Mouse (Mus musculus) neural tube, embryonic 15.5 days (tissue): ENCODE data around the gene Prune1. TPM values are rescaled to one million over a fixed set of nuclear protein-coding genes. Genes with fewer than 3 reads are reported as not detected.

Experiments
- ATAC-seq: fragments of 200-750 bp; cut with Nextera tagmentation; 2 replicates; pipeline ENCODE4 v1.8.0; 2017; ENCODE audit warnings: mild to moderate bottlenecking, moderate TSS enrichment, moderate library complexity; ENCODE audit not compliant: low FRiP score
- H3K27ac ChIP-seq: fragments of 300-500 bp; sonication (generic); replicated peaks from 2 replicates; pipeline ENCODE4 v1.5.1; 2015; ENCODE audit warnings: mild to moderate bottlenecking, inconsistent platforms
- H3K27me3 ChIP-seq: fragments of 300-500 bp; sonication (generic); replicated peaks from 2 replicates; pipeline ENCODE4 v1.6.1; 2015; ENCODE audit warnings: inconsistent platforms
- H3K36me3 ChIP-seq: fragments of 300-500 bp; sonication (generic); 2 replicates; pipeline ENCODE4 v1.6.1; 2015; ENCODE audit warnings: inconsistent platforms
- H3K4me1 ChIP-seq: fragments of 300-500 bp; sonication (generic); 2 replicates; pipeline ENCODE4 v1.6.1; 2015; ENCODE audit warnings: inconsistent platforms
- H3K4me2 ChIP-seq: fragments of 300-500 bp; sonication (generic); 2 replicates; pipeline ENCODE4 v1.6.1; 2015; ENCODE audit warnings: inconsistent platforms, mild to moderate bottlenecking, moderate library complexity
- H3K4me3 ChIP-seq: fragments of 300-500 bp; sonication (generic); replicated peaks from 2 replicates; pipeline ENCODE4 v1.5.1; 2015; ENCODE audit warnings: mild to moderate bottlenecking, inconsistent platforms
- H3K9ac ChIP-seq: fragments of 300-500 bp; sonication (generic); replicated peaks from 2 replicates; pipeline ENCODE4 v1.6.1; 2015; ENCODE audit warnings: mild to moderate bottlenecking, inconsistent platforms
- H3K9me3 ChIP-seq: fragments of 300-500 bp; sonication (generic); replicated peaks from 2 replicates; pipeline ENCODE4 v1.6.1; 2016; ENCODE audit warnings: inconsistent platforms
- WGBS: fragments of 180-500 bp; shearing (Covaris S2); methylation state at CpG from one replicate; pipeline ENCODE4 v1.1.7; 2015; ENCODE audit warnings: mixed read lengths; 5-methylcytosine and 5-hydroxymethylcytosine counted together
- polyA plus RNA-seq: library from polyadenylated mRNA; unstranded; fragments of >200 nt; fragmentation: Nextera tagmentation; extraction: Ambion mirVana; gene quantifications from 2 replicates; pipeline ENCODE4 v1.2.1, GENCODE M21; 2015

Prune1 gene
- polyA plus RNA-seq, 1 experiment from 2014 or later: 61.7 TPM

GRCm38 (mm10) chr3:95285390-95285789 is 3.5 kb upstream of the Prune1 start:
- H3K4me2 ChIP-seq: no peak overlapping the region
- no peak for ATAC-seq
- no peak overlapping the region for H3K27ac ChIP-seq
- no peaks in the 10 kb centered on the region for H3K9me3 ChIP-seq
- peaks cover 30% of the 10 kb centered on the region for H3K4me1 ChIP-seq
- H3K9ac ChIP-seq: no peak overlapping the region
- WGBS: 95% methylated on average over 5 of the region's 5 CpGs
- H3K36me3 ChIP-seq: peaks cover 15% of the 10 kb centered on the region
- no peaks in the 10 kb centered on the region for H3K27me3 ChIP-seq
- no peak overlapping the region for H3K4me3 ChIP-seq

DNA sequence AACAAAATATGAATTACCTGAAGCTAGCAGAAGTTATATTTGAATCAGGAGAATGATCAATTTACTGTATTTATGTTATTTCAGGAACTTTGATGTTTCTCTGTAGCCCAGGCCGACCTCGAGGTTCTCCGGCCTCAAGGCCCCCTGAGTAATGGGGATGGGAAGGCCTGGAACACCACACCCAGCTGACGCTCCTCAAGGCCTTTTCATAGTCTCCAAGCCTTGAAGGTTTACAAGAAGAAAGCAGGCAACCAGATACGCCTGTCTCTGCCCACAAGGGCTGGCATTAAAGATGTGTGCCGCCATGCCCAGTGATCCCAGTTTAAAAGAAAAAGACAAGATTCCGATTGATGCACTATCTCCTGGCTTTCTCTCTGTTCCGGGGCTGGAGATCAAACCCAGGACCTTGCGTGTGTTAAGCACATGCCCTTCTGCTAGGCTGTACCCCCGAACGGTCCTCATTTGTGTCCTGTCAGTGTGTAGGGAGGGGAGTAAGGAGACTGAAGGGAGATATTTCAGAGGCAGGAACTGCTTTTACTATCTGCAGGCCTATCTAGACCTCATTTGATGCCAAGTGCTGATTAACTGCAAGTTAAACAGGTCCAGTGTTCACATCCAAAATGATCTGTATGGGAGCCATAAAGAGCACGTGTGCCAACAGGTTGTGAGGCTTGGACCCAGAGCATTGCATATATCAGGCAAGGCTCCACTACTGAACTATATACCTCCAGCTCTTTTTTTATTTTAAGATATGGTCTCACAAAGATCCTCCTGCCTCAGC is 2.8 kb upstream of the Prune1 start:
- H3K4me2 ChIP-seq: peak overlapping the region; percentile 76
- H3K27ac ChIP-seq: no peak overlapping the region
- no peak for ATAC-seq
- H3K36me3 ChIP-seq: peaks cover 15% of the 10 kb centered on the region
- WGBS: 85% methylated on average over 12 of the region's 12 CpGs
- peaks cover 34% of the 10 kb centered on the region for H3K4me1 ChIP-seq
- H3K4me3 ChIP-seq: 0 out of 2 replicates have a peak overlapping the region, but pooled peaks have one; percentile 56
- H3K9ac ChIP-seq: no peak overlapping the region
- no peaks in the 10 kb centered on the region for H3K9me3 ChIP-seq
- H3K27me3 ChIP-seq: no peaks in the 10 kb centered on the region

DNA sequence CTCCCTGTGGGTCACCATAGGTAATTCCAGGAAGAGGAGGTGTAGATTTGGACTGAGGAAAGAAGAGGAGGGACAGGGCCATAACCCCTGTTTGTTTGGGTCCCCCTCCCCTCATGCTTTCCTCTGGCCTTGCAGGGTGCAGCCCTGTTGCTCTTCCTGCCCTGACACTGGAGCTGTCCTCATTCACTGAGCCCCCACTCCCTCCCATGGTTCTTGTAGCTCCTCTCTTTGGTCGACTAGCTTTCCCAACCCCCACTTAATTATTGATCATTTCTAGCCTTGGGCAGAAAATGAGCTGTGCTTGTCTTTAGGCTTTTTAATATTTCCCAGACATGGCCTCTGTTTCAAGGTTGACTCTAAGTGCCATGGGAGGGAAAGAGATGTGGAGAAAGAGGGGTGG is 2.2 kb upstream of the Prune1 start:
- peak overlapping the region; percentile 56 for H3K4me3 ChIP-seq
- 9% methylated on average over 1 of the region's 1 CpGs for WGBS
- H3K9me3 ChIP-seq: no peaks in the 10 kb centered on the region
- peak overlapping the region; percentile 86 for H3K27ac ChIP-seq
- peaks cover 36% of the 10 kb centered on the region for H3K4me1 ChIP-seq
- peak overlapping the region; percentile 76 for H3K4me2 ChIP-seq
- no peaks in the 10 kb centered on the region for H3K27me3 ChIP-seq
- no peak for ATAC-seq
- H3K36me3 ChIP-seq: peaks cover 15% of the 10 kb centered on the region
- peak overlapping the region; percentile 60 for H3K9ac ChIP-seq

DNA sequence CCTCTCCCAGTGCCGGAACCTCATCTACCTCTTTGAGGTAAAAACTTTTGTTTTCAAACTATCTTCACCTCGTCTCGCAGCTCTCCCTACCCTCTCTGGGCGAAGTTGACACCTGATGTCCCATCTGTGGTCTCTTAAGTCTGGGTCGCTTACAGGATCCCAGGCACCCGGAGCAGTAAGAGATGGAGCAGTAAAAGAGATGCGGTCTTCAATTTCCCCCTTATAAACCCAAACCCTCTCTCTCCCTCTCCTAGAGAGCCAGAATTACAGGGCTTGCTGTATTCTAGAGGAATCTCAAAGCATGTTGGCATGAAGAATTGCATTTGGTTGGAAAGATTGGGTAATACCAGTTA is 1.7 kb upstream of the Prune1 start:
- H3K4me1 ChIP-seq: peaks cover 36% of the 10 kb centered on the region
- H3K4me3 ChIP-seq: peak overlapping the region; percentile 56
- peak overlapping the region; percentile 60 for H3K9ac ChIP-seq
- H3K4me2 ChIP-seq: peak overlapping the region; percentile 76
- H3K27ac ChIP-seq: peak overlapping the region; percentile 86
- 2% methylated on average over 7 of the region's 7 CpGs for WGBS
- H3K9me3 ChIP-seq: no peaks in the 10 kb centered on the region
- no peak for ATAC-seq
- H3K27me3 ChIP-seq: no peaks in the 10 kb centered on the region
- peaks cover 11% of the 10 kb centered on the region for H3K36me3 ChIP-seq

DNA sequence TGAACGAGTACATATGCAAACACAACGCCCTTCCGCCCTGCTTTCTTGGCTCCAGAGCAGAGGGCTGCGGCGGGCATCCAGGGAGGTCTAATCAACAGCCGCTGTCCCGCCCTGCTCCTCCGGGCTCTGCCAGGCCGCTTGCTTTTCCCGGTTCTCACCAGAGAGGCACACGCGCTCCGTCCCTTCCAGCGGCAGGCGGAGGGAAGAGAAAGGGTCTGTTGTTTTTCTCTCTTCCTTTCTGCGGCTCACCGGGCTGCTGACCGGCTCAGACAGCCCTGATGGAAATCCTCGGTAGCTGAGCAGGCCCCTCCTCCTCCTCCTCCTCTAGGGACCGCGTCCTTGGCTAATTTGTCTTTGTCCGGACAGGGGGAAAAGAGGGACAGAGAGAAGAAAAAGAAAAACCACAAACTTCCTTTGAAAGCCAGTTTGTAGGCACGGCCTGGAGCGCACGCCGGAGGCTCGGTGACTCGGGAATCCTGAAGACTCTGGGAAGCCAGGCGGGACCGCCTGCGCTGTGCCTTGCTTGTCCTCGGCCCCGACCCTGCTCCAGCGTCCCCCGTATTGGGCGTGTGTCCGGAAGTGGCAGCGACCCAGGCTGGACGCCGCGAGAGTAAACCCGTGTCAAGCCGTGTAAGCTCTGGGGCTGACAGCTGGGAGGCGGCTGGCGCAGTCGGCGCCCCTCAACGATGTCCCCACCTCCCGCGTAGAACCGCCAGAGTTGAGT is 1.2 kb upstream of the Prune1 start:
- Histone ChIP-seq H3K27ac (peak overlapping the region; percentile 86), H3K27me3 (no peaks in the 10 kb centered on the region), H3K9me3 (no peaks in the 10 kb centered on the region), H3K4me2 (peak overlapping the region; percentile 76), H3K4me3 (peak overlapping the region; percentile 56), H3K4me1 (peaks cover 36% of the 10 kb centered on the region), H3K36me3 (peaks cover 7% of the 10 kb centered on the region), H3K9ac (peak overlapping the region; percentile 60)
- WGBS: under 1% methylated on average over 51 of the region's 51 CpGs
- ATAC-seq: peak; percentile 69

DNA sequence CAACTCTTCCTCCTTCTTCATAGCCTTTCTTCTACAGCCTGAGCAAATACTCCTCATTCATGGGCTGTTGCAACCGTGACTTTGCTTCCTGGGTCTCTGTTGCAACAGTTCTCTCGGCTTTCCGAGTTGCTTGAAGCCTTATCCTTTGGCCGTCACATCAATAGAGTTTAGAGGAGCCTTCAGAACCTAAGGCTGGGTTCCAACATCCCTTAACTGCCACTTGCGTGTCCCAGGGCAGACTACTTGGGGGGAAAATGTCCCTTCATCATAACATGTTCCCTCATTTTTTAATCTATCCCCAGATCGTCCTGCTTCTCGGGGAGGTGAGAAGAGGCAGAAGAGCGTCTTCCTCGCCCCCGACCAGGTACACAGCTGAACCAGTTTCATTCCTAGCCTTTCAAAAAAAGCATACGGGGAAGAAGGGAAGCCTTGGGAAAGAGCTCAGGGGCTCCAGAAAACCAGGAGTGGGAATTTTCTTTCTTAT is 547 bp upstream of the Prune1 start:
- Histone ChIP-seq H3K4me1 (peaks cover 36% of the 10 kb centered on the region), H3K36me3 (0 out of 2 replicates have a peak, but pooled peaks cover under 1% of the 10 kb centered on the region), H3K4me3 (peak overlapping the region; percentile 56), H3K9me3 (no peaks in the 10 kb centered on the region), H3K27ac (peak overlapping the region; percentile 86), H3K9ac (peak overlapping the region; percentile 60), H3K4me2 (peak overlapping the region; percentile 76), H3K27me3 (no peaks in the 10 kb centered on the region)
- WGBS: 0% methylated on average over 11 of the region's 11 CpGs
- peak; percentile 13; the same call in 1 of the 2 replicates for ATAC-seq

DNA sequence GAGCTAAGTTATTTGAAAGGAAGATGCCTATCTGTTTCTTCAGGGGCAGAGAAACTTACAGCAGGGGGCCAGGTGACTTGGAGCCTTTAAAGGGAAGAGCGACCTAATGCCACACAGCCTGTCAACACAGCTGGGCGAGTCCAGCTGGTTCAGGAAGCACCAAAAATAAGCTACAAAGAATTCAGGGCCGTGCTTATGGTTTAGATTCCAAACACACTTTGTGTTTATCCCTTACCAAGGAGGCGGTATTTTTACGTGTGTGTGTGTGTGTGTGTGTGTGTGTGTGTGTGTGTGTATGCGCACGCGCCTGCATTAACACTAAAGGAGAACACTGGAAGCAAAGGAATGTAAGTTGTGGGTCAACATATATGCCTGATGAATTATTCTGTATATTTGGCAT is 1.1 kb downstream of the Prune1 start:
- ATAC-seq: no peak
- peak overlapping the region; percentile 86 for H3K27ac ChIP-seq
- H3K4me2 ChIP-seq: peak overlapping the region; percentile 76
- H3K9ac ChIP-seq: peak overlapping the region; percentile 75
- peak overlapping the region; percentile 59 for H3K4me3 ChIP-seq
- no peaks in the 10 kb centered on the region for H3K27me3 ChIP-seq
- no peaks in the 10 kb centered on the region for H3K36me3 ChIP-seq
- 19% methylated on average over 8 of the region's 8 CpGs for WGBS
- H3K9me3 ChIP-seq: no peaks in the 10 kb centered on the region
- H3K4me1 ChIP-seq: peaks cover 36% of the 10 kb centered on the region

- no peaks in the 10 kb centered on the region for H3K36me3 ChIP-seq
- H3K9ac ChIP-seq: no peak overlapping the region
- no peaks in the 10 kb centered on the region for H3K9me3 ChIP-seq
- no peak overlapping the region for H3K4me3 ChIP-seq
- peaks cover 12% of the 10 kb centered on the region for H3K4me1 ChIP-seq
- no peak overlapping the region for H3K27ac ChIP-seq
- 92% methylated on average over 1 of the region's 1 CpGs for WGBS
- H3K4me2 ChIP-seq: no peak overlapping the region
- H3K27me3 ChIP-seq: no peaks in the 10 kb centered on the region
- ATAC-seq: no peak
Observed at GRCm38 (mm10) chr3:95277149-95277551, 4.7 kb downstream of the Prune1 start.

DNA sequence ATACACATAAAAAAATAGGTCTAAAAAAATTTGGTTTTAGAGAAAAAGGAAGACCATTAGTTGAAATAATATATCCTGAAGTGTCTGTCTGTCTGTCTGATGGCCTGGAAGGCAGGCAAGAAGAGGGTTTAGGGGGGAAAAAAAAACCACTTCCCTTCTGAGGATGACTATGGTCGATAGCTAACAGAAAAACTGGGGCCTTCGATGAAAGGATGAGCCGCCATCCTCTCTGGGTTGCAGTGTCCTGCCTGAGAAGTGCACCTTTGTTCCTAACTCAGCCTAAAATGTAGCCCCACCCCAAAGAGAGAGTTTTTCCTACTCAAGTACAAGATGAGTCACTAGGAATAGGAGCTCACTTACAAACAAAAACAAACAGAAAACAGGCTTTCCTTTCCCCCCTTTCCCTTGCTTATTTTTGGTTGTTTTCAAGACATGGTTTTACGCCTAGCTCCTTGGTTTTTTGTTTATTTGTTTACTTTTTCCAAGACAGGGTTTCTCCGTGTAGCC is 5.4 kb downstream of the Prune1 start:
- Histone ChIP-seq H3K9ac (no peak overlapping the region), H3K4me3 (no peak overlapping the region)

DNA sequence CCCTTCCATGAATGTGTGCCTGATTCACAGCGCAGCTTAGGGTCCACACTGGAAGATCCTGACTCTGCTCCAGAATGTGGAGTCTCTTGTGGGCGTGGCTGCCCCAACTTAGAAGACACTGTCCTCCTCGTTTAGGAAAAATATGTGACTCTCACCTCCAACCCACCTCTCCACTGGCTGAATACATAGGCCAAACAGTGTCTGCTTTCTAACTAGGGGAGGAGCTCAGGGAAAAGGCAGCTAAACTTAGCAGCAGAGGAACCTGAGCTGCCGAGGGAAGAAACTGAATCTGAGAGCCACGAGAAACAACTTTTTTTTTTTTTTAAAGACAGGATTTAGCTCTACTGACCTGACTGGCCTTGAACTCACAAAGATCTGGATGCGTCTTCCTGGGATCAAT is 6.7 kb downstream of the Prune1 start:
- Histone ChIP-seq H3K27ac (no peak overlapping the region), H3K4me3 (no peak overlapping the region), H3K36me3 (no peaks in the 10 kb centered on the region), H3K9me3 (no peaks in the 10 kb centered on the region), H3K9ac (no peak overlapping the region), H3K4me1 (peaks cover 6% of the 10 kb centered on the region), H3K4me2 (no peak overlapping the region), H3K27me3 (no peaks in the 10 kb centered on the region)
- no peak for ATAC-seq
- WGBS: 84% methylated on average over 6 of the region's 6 CpGs

More for the DNA sequence above, 5.4 kb downstream of the Prune1 start:
- Histone ChIP-seq H3K4me1 (peaks cover 12% of the 10 kb centered on the region), H3K36me3 (no peaks in the 10 kb centered on the region), H3K4me2 (no peak overlapping the region), H3K9me3 (no peaks in the 10 kb centered on the region), H3K27ac (no peak overlapping the region), H3K27me3 (no peaks in the 10 kb centered on the region)
- ATAC-seq: no peak
- 86% methylated on average over 5 of the region's 5 CpGs for WGBS

GRCm38 (mm10) chr3:95274453-95274852 is 7.4 kb downstream of the Prune1 start:
- 92% methylated on average over 4 of the region's 4 CpGs for WGBS
- H3K9ac ChIP-seq: no peak overlapping the region
- no peaks in the 10 kb centered on the region for H3K27me3 ChIP-seq
- H3K4me2 ChIP-seq: no peak overlapping the region
- no peak overlapping the region for H3K27ac ChIP-seq
- H3K36me3 ChIP-seq: no peaks in the 10 kb centered on the region; the same call in 1 of the 2 replicates
- H3K4me3 ChIP-seq: no peak overlapping the region
- H3K4me1 ChIP-seq: no peaks in the 10 kb centered on the region; the same call in 1 of the 2 replicates
- no peak for ATAC-seq
- H3K9me3 ChIP-seq: no peaks in the 10 kb centered on the region
